Mouse (Mus musculus) limb, embryonic 11.5 days (tissue): ENCODE measurements around the gene Tmprss13. TPM values are rescaled to one million over a fixed set of nuclear protein-coding genes. Genes with fewer than 3 reads are reported as not detected.

Experiments
- ATAC-seq: fragments of 200-750 bp; cut with Nextera tagmentation; 2 replicates; pipeline ENCODE4 v1.8.0; 2017; ENCODE audit warnings: low read depth; ENCODE audit not compliant: insufficient number of reproducible peaks, low FRiP score, low TSS enrichment
- DNase-seq: peaks from one replicate; pipeline ENCODE4 v3.0.0-alpha.2; 2015; ENCODE audit warnings: low spot score
- H3K27ac ChIP-seq: fragments of 300-500 bp; sonication (generic); replicated peaks from 2 replicates; pipeline ENCODE4 v1.5.1; 2014; ENCODE audit warnings: low read depth, mild to moderate bottlenecking, low read length
- H3K27me3 ChIP-seq: fragments of 300-500 bp; sonication (generic); 2 replicates; pipeline ENCODE4 v1.6.1; 2014; ENCODE audit warnings: mild to moderate bottlenecking, low read length, mixed read lengths; ENCODE audit not compliant: control insufficient read depth, insufficient read depth
- H3K36me3 ChIP-seq: fragments of 300-500 bp; sonication (generic); 2 replicates; pipeline ENCODE4 v1.6.1; 2014; ENCODE audit warnings: mild to moderate bottlenecking, low read length, moderate library complexity, mixed read lengths; ENCODE audit not compliant: control insufficient read depth, insufficient read depth
- H3K4me1 ChIP-seq: fragments of 300-500 bp; sonication (generic); 2 replicates; pipeline ENCODE4 v1.6.1; 2014; ENCODE audit warnings: low read length, mixed read lengths; ENCODE audit not compliant: control insufficient read depth, insufficient read depth
- H3K4me2 ChIP-seq: fragments of 300-500 bp; sonication (generic); 2 replicates; pipeline ENCODE4 v1.6.1; 2014; ENCODE audit warnings: low read depth, mild to moderate bottlenecking, moderate library complexity; ENCODE audit not compliant: severe bottlenecking
- H3K4me3 ChIP-seq: fragments of 300-500 bp; sonication (generic); 2 replicates; pipeline ENCODE4 v1.5.1; 2014; ENCODE audit warnings: low read depth, low read length
- H3K9ac ChIP-seq: fragments of 300-500 bp; sonication (generic); 2 replicates; pipeline ENCODE4 v1.6.1; 2014; ENCODE audit warnings: mild to moderate bottlenecking, low read length
- H3K9me3 ChIP-seq: fragments of 300-500 bp; sonication (generic); 2 replicates; pipeline ENCODE4 v1.6.1; 2016; ENCODE audit warnings: low read length; ENCODE audit not compliant: control insufficient read depth
- WGBS: fragments of 180-500 bp; shearing (Covaris S2); extraction: QIAGEN DNeasy Blood & Tissue Kit; methylation state at CpG from one replicate; pipeline ENCODE4 v1.1.7; 2014; 5-methylcytosine and 5-hydroxymethylcytosine counted together
- polyA plus RNA-seq: library from polyadenylated mRNA; unstranded; fragments of >200 nt; fragmentation: Nextera tagmentation; extraction: Ambion mirVana; gene quantifications from 2 replicates; pipeline ENCODE4 v1.2.1, GENCODE M21; 2014

Gene Tmprss13
- polyA plus RNA-seq, 1 experiment from 2014 or later, result 0.63 TPM

- H3K27ac ChIP-seq, result no peak overlapping the region
- H3K9ac ChIP-seq, result no peak overlapping the region
- no peak overlapping the region for H3K4me3 ChIP-seq
- no peak for DNase-seq
- no peak for ATAC-seq
- H3K27me3 ChIP-seq, result no peaks in the 10 kb centered on the region
- H3K4me2 ChIP-seq, result no peak overlapping the region
- no peaks in the 10 kb centered on the region for H3K4me1 ChIP-seq
- 73% methylated on average over 6 of the region's 6 CpGs for WGBS
- H3K36me3 ChIP-seq, result no peaks in the 10 kb centered on the region
- no peaks in the 10 kb centered on the region for H3K9me3 ChIP-seq
Measured at GRCm38 (mm10) chr9:45346276-45346675, 27.4 kb downstream of the Tmprss13 start.

- WGBS, result 82% methylated on average over 6 of the region's 6 CpGs
Measured at GRCm38 (mm10) chr9:45348560-45348959, 29.7 kb downstream of the Tmprss13 start.

GRCm38 (mm10) chr9:45349181-45349580 is 30.3 kb downstream of the Tmprss13 start:
- DNase-seq, result no peak
- Histone ChIP-seq H3K36me3 (no peaks in the 10 kb centered on the region), H3K27ac (no peak overlapping the region), H3K4me2 (no peak overlapping the region), H3K4me1 (no peaks in the 10 kb centered on the region), H3K9ac (no peak overlapping the region), H3K9me3 (no peaks in the 10 kb centered on the region), H3K4me3 (no peak overlapping the region), H3K27me3 (no peaks in the 10 kb centered on the region)
- ATAC-seq, result no peak
- 53% methylated on average over 4 of the region's 4 CpGs for WGBS

More at GRCm38 (mm10) chr9:45348560-45348959, 29.7 kb downstream of the Tmprss13 start:
- Histone ChIP-seq H3K9me3 (no peaks in the 10 kb centered on the region), H3K4me2 (no peak overlapping the region), H3K27me3 (no peaks in the 10 kb centered on the region), H3K9ac (no peak overlapping the region), H3K4me1 (no peaks in the 10 kb centered on the region), H3K36me3 (no peaks in the 10 kb centered on the region), H3K27ac (no peak overlapping the region), H3K4me3 (no peak overlapping the region)
- ATAC-seq (no peak), DNase-seq (no peak)

GRCm38 (mm10) chr9:45349851-45350250 is 31.0 kb downstream of the Tmprss13 start:
- Histone ChIP-seq H3K36me3 (no peaks in the 10 kb centered on the region), H3K4me1 (no peaks in the 10 kb centered on the region), H3K4me2 (no peak overlapping the region), H3K27ac (no peak overlapping the region), H3K9ac (no peak overlapping the region), H3K27me3 (no peaks in the 10 kb centered on the region), H3K9me3 (no peaks in the 10 kb centered on the region), H3K4me3 (no peak overlapping the region)
- DNase-seq (no peak), ATAC-seq (no peak)
- 19% methylated on average over 5 of the region's 5 CpGs for WGBS

- 73% methylated on average over 2 of the region's 2 CpGs for WGBS
- Histone ChIP-seq H3K36me3 (no peaks in the 10 kb centered on the region), H3K4me2 (no peak overlapping the region), H3K9ac (no peak overlapping the region), H3K9me3 (no peaks in the 10 kb centered on the region), H3K4me3 (no peak overlapping the region), H3K4me1 (peaks cover 2% of the 10 kb centered on the region; the same call in 1 of the 2 replicates), H3K27ac (no peak overlapping the region), H3K27me3 (no peaks in the 10 kb centered on the region)
- ATAC-seq (no peak), DNase-seq (no peak)
Measured at GRCm38 (mm10) chr9:45355192-45355591, 36.3 kb downstream of the Tmprss13 start.

- no peak overlapping the region for H3K9ac ChIP-seq
- H3K4me3 ChIP-seq, result no peak overlapping the region
- WGBS, result 45% methylated on average over 7 of the region's 7 CpGs
- no peak overlapping the region for H3K27ac ChIP-seq
- H3K36me3 ChIP-seq, result no peaks in the 10 kb centered on the region
- ATAC-seq (no peak), DNase-seq (peak; percentile 32)
- H3K9me3 ChIP-seq, result no peaks in the 10 kb centered on the region
- H3K27me3 ChIP-seq, result no peaks in the 10 kb centered on the region
- H3K4me1 ChIP-seq, result peaks cover 2% of the 10 kb centered on the region; the same call in 1 of the 2 replicates
- H3K4me2 ChIP-seq, result no peak overlapping the region
Measured at GRCm38 (mm10) chr9:45358356-45358755, 39.5 kb downstream of the Tmprss13 start.

DNA sequence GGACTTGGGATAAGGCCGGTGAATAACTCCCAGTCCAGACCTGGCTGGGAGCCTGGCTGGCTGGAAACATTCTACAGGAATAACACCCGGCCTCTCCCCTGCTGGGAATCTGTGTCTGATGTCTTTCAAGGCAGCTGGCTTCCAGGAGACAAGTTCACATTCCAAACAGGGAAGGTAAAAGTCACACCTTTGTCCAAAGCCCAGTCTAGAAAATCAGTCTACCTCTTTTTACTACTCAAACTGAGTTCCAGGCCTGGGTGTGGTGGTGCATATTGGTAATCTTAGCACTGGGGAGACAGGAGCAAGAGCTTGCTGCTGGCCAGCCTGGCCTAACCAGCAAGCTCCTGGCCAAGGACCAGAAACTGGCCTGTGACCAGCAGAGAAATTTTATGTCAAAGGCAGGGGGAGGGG is 43.2 kb downstream of the Tmprss13 start:
- ATAC-seq, result no peak
- H3K27ac ChIP-seq, result no peak overlapping the region

DNA sequence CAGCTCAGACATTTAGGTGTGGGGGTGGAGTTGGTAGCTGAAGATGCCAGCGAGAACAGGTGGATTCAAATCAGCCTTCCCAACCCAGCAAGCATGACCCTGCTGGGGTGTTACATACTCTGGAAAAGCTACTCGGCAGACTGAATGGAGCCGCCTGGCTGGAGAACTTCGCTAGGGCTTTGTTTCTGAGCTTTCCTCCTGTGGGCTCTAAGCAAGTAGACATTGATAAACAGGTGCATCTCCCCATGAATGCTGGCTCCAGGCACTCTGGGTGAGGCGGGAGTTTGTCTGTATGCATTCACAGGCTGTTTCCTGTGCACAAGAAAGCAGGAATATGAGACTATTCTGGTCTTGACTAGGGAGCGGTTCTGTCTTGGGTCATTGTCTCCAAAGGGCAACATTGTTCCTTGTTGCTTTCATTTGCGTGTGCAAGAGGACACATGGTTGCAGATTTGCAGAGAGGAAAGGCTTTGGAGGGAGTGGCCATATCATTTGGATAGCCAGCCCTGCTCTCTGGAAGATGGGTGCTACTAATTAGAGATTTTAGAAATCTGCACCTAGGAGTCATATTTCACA is 44.8 kb downstream of the Tmprss13 start:
- Histone ChIP-seq H3K4me3 (no peak overlapping the region), H3K9me3 (no peaks in the 10 kb centered on the region), H3K36me3 (no peaks in the 10 kb centered on the region), H3K4me2 (no peak overlapping the region), H3K4me1 (peaks cover 6% of the 10 kb centered on the region; the same call in 1 of the 2 replicates), H3K27me3 (no peaks in the 10 kb centered on the region), H3K27ac (no peak overlapping the region), H3K9ac (no peak overlapping the region)
- ATAC-seq (no peak), DNase-seq (no peak)
- WGBS, result 71% methylated on average over 7 of the region's 7 CpGs

More for the DNA sequence above, 43.2 kb downstream of the Tmprss13 start:
- DNase-seq, result no peak
- Histone ChIP-seq H3K9ac (no peak overlapping the region), H3K36me3 (no peaks in the 10 kb centered on the region), H3K4me1 (peaks cover 2% of the 10 kb centered on the region; the same call in 1 of the 2 replicates), H3K27me3 (no peaks in the 10 kb centered on the region), H3K4me3 (no peak overlapping the region), H3K9me3 (no peaks in the 10 kb centered on the region), H3K4me2 (no peak overlapping the region)
- WGBS, result 34% methylated on average over 2 of the region's 2 CpGs

DNA sequence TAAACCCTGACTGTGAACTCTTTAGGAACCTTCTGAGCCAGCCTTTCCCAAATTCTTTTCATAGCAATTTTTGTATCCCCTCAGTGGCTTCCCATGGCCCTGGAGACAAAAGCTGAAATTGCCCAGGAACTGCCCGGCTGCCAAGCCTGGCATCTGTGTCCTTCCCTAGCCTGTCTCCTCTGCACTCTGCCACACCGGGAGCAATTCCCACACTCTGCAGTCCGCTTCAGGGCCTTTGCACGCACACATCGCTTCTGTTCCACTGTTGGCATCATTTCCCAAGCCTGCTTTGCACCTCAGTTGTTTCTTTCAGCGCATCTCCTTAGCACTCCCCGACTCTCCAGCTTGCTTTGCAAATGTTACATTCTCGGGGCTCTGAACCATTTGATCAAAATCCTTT is 48.8 kb downstream of the Tmprss13 start:
- no peak overlapping the region for H3K27ac ChIP-seq
- no peaks in the 10 kb centered on the region for H3K9me3 ChIP-seq
- peaks cover 8% of the 10 kb centered on the region; the same call in 1 of the 2 replicates for H3K4me1 ChIP-seq
- H3K4me3 ChIP-seq, result no peak overlapping the region
- DNase-seq (no peak), ATAC-seq (no peak)
- no peak overlapping the region for H3K4me2 ChIP-seq
- no peaks in the 10 kb centered on the region for H3K36me3 ChIP-seq
- no peak overlapping the region for H3K9ac ChIP-seq
- 71% methylated on average over 8 of the region's 8 CpGs for WGBS
- no peaks in the 10 kb centered on the region for H3K27me3 ChIP-seq
